Mouse (Mus musculus) CD4-positive, CD25-positive, alpha-beta regulatory T cell, adult 2 months (primary cell): ENCODE data around the gene Vav3.
A peak's percentile ranks its signal among the peaks of the same experiment; 100 is the strongest.

ENCODE experiments used
- DNase-seq: peaks from one replicate; pipeline ENCODE4 v3.0.0-alpha.2; 2012; ENCODE audit warnings: low read depth, low spot score

The Vav3 gene

GRCm38 (mm10) chr3:109681863-109682262 lies 341.4 kb downstream of the Vav3 start:
- DNase-seq = no peak

GRCm38 (mm10) chr3:109683608-109684295 lies 343.3 kb downstream of the Vav3 start:
- no peak for DNase-seq

GRCm38 (mm10) chr3:109690566-109690965 lies 350.1 kb downstream of the Vav3 start:
- DNase-seq = no peak

- DNase-seq = no peak
Observed at GRCm38 (mm10) chr3:109692613-109693012, 352.2 kb downstream of the Vav3 start.

- no peak for DNase-seq
Observed at GRCm38 (mm10) chr3:109701301-109701700, 360.8 kb downstream of the Vav3 start.

- no peak for DNase-seq
Observed at GRCm38 (mm10) chr3:109707786-109708460, 367.5 kb downstream of the Vav3 start.

GRCm38 (mm10) chr3:109711751-109712150 lies 371.3 kb downstream of the Vav3 start:
- DNase-seq = no peak

GRCm38 (mm10) chr3:109714476-109714875 lies 374.0 kb downstream of the Vav3 start:
- DNase-seq = no peak

- no peak for DNase-seq
Observed at GRCm38 (mm10) chr3:109721753-109722152, 381.3 kb downstream of the Vav3 start.

GRCm38 (mm10) chr3:109726776-109727175 lies 386.3 kb downstream of the Vav3 start:
- DNase-seq = no peak

GRCm38 (mm10) chr3:109731592-109732230 lies 391.3 kb downstream of the Vav3 start:
- DNase-seq = no peak

GRCm38 (mm10) chr3:109732327-109733182 lies 392.1 kb downstream of the Vav3 start:
- peak; percentile 42 for DNase-seq
